Mouse (Mus musculus) midbrain, embryonic 12.5 days (tissue): ENCODE measurements around the gene Plxnb2. TPM values are rescaled to one million over a fixed set of nuclear protein-coding genes. Genes with fewer than 3 reads are reported as not detected.
A peak's percentile ranks its signal among the peaks of the same experiment; 100 is the strongest.

Experiments
- ATAC-seq: fragments of 200-750 bp; cut with Nextera tagmentation; 2 replicates; pipeline ENCODE4 v1.8.0; 2017; ENCODE audit warnings: low read depth, moderate TSS enrichment, moderate library complexity; ENCODE audit not compliant: low FRiP score
- H3K27ac ChIP-seq: fragments of 300-500 bp; sonication (generic); replicated peaks from 2 replicates; pipeline ENCODE4 v1.5.1; 2016; ENCODE audit warnings: mild to moderate bottlenecking
- H3K27me3 ChIP-seq: fragments of 300-500 bp; sonication (generic); 2 replicates; pipeline ENCODE4 v1.6.1; 2016; ENCODE audit warnings: mild to moderate bottlenecking
- H3K36me3 ChIP-seq: fragments of 300-500 bp; sonication (generic); 2 replicates; pipeline ENCODE4 v1.6.1; 2016
- H3K4me1 ChIP-seq: fragments of 300-500 bp; sonication (generic); 2 replicates; pipeline ENCODE4 v1.6.1; 2016
- H3K4me2 ChIP-seq: fragments of 300-500 bp; sonication (generic); replicated peaks from 2 replicates; pipeline ENCODE4 v1.6.1; 2016; ENCODE audit warnings: mild to moderate bottlenecking, moderate library complexity
- H3K4me3 ChIP-seq: fragments of 300-500 bp; sonication (generic); 2 replicates; pipeline ENCODE4 v1.5.1; 2016; ENCODE audit warnings: mild to moderate bottlenecking
- H3K9ac ChIP-seq: fragments of 300-500 bp; sonication (generic); replicated peaks from 2 replicates; pipeline ENCODE4 v1.6.1; 2016; ENCODE audit warnings: mild to moderate bottlenecking, moderate library complexity
- H3K9me3 ChIP-seq: fragments of 300-500 bp; sonication (generic); 2 replicates; pipeline ENCODE4 v1.6.1; 2016; ENCODE audit warnings: mild to moderate bottlenecking
- WGBS: fragments of 180-500 bp; shearing (Covaris S2); methylation state at CpG from one replicate; pipeline ENCODE4 v1.1.7; 2016; 5-methylcytosine and 5-hydroxymethylcytosine counted together
- polyA plus RNA-seq: library from polyadenylated mRNA; unstranded; fragments of >200 nt; fragmentation: Nextera tagmentation; extraction: Ambion mirVana; gene quantifications from 2 replicates; pipeline ENCODE4 v1.2.1, GENCODE M21; 2016

Gene Plxnb2
- polyA plus RNA-seq, 1 experiment from 2014 or later: 164 TPM

DNA sequence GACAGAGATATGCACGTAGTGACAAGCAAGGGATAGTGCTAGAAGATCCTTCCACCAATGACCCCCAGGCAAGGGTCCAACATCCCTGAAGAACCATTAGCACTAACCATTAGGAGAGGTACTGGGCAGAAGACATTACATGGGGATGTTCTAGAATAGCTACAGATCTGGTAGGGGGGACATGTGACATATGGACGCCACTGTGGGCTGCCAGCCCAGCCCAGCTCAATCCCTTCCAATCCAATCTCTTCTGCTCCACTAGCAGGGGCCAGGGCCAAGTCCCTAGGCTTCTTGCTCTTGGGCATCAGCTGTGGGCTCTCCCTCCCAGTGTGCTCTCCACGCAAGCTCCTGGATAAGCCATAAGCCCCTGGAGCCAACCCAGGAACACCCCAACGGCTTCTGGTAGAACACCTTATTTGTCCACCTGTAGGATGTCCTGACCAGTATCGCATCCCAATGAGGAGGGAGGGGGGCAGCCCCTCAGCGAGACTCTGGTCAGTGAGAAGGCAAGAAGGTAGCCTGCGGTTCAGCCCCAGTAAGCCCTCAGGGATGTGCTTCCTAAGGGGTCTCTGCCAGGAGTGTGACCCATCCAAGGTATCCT is 2.2 kb downstream of the Plxnb2 start:
- ATAC-seq: no peak
- Histone ChIP-seq H3K27ac (peak overlapping the region; percentile 95), H3K9me3 (no peaks in the 10 kb centered on the region), H3K4me2 (peak overlapping the region; percentile 96), H3K4me3 (peak overlapping the region; percentile 83), H3K4me1 (peaks cover 87% of the 10 kb centered on the region), H3K9ac (peak overlapping the region; percentile 93; the same call in 1 of the 2 replicates), H3K27me3 (0 out of 2 replicates have a peak, but pooled peaks cover 8% of the 10 kb centered on the region), H3K36me3 (no peaks in the 10 kb centered on the region)
- 64% methylated on average over 7 of the region's 7 CpGs for WGBS

DNA sequence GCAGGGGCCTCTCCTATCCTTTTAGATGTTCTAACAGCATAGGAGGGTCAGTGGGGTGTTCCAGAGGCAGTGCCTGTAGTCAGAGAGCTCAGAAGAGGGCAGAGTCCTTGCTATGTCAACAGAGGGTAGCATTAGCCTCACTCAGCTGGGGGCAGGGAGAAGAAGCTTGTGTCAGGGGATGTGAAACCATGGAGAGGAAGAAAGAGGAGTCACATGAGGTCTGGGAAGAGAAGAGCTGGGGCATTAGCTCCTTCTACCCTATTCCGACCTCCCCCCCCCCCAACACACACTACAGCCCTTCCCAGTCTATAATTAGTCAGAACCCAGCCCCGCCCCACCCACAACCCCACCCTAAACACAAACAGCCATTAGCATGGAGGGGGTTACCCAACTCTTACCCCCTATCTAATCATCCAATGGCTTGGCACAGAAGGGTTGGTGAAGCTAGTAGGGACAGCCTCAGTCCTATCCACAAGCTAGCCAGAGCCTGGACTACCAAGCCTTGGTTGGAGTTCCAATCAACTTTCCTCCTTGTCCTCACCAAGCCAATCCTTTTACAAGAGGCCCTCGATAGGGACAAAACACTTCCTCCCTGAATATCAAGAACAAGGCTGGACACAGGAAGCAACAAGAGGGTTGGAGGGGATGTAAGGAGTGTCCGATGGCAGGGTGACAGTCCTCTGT is 2.9 kb downstream of the Plxnb2 start:
- H3K4me1 ChIP-seq: peaks cover 90% of the 10 kb centered on the region
- 0 out of 2 replicates have a peak, but pooled peaks cover 8% of the 10 kb centered on the region for H3K27me3 ChIP-seq
- ATAC-seq: no peak
- H3K9ac ChIP-seq: 0 out of 2 replicates have a peak overlapping the region, but pooled peaks have one; percentile 15
- H3K36me3 ChIP-seq: no peaks in the 10 kb centered on the region
- peak overlapping the region; percentile 35 for H3K27ac ChIP-seq
- H3K4me3 ChIP-seq: 0 out of 2 replicates have a peak overlapping the region, but pooled peaks have one; percentile 83
- peak overlapping the region; percentile 96 for H3K4me2 ChIP-seq
- no peaks in the 10 kb centered on the region for H3K9me3 ChIP-seq
- WGBS: 84% methylated on average over 4 of the region's 4 CpGs

- WGBS: 18% methylated on average over 5 of the region's 5 CpGs
- Histone ChIP-seq H3K4me3 (no peak overlapping the region), H3K27ac (peak overlapping the region; percentile 35), H3K9ac (0 out of 2 replicates have a peak overlapping the region, but pooled peaks have one; percentile 15), H3K36me3 (no peaks in the 10 kb centered on the region), H3K27me3 (0 out of 2 replicates have a peak, but pooled peaks cover 8% of the 10 kb centered on the region), H3K9me3 (no peaks in the 10 kb centered on the region), H3K4me2 (peak overlapping the region; percentile 96), H3K4me1 (peaks cover 90% of the 10 kb centered on the region)
- ATAC-seq: no peak
These were observed 3.5 kb downstream of the Plxnb2 start for GRCm38 (mm10) chr15:89177121-89177520.

DNA sequence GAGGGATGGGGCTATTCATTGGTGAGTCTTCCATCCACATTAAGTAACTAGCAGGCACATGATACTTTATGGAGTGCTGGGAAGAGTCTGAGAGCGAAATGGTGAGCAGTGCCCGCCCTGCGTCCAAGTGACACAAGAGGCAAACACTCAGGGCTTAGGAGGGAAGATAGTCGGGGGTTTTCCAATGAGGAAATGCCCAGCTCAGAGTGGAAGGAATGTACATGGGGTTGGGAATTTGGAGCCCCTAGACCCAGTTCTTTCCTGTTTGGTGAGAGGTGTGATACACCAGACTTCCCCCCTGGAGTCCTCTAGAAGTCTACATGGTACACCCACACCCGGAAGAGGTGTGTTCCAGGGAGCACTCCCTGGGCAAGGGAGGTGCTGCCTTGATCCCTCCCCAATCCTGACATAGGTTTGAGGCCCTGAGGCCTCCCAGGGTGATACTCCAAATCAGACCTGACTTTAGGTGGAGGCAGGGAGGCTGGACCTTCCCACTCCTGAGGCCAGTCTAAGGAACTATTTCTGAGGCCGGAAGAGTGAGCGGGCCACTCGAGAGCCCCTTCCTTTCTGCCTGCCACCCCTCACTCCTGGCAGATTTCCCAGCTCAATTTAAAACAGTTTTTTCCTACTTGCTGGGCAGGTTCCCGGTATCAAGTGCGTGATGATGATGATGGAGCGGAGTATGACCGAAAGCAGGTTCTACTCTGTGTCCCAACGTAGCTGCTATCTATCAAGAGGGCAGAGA is 5.0 kb downstream of the Plxnb2 start:
- Histone ChIP-seq H3K4me3 (no peak overlapping the region), H3K27ac (no peak overlapping the region), H3K4me1 (peaks cover 87% of the 10 kb centered on the region), H3K36me3 (no peaks in the 10 kb centered on the region), H3K4me2 (no peak overlapping the region), H3K27me3 (0 out of 2 replicates have a peak, but pooled peaks cover 8% of the 10 kb centered on the region), H3K9ac (no peak overlapping the region), H3K9me3 (no peaks in the 10 kb centered on the region)
- no peak for ATAC-seq
- WGBS: 84% methylated on average over 13 of the region's 13 CpGs

DNA sequence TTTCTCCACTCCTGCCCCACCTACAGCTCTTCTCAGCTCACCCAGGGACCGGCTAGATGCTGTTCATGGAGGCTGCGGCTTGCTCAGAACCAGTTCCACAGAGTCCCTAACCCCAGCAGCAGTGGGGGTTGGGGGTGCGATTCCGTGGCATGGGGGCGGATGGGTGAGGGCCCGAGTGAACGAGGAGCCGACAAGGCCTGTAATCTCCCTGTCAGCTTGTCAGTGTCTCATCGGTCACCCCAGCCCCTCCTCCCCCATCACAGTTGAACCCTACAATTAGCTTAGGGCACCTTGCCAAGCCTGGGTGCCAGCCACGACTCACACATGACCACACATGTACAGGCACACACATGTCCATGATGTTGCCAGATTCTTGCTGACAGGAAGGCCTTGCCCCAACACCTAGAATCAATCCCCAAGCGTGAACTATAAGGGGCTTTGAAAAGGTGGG is 5.7 kb downstream of the Plxnb2 start:
- Histone ChIP-seq H3K4me3 (no peak overlapping the region), H3K4me2 (peak overlapping the region; percentile 99; the same call in 1 of the 2 replicates), H3K36me3 (peaks cover 5% of the 10 kb centered on the region; the same call in 1 of the 2 replicates), H3K27ac (no peak overlapping the region), H3K27me3 (0 out of 2 replicates have a peak, but pooled peaks cover 8% of the 10 kb centered on the region), H3K4me1 (peaks cover 92% of the 10 kb centered on the region), H3K9ac (no peak overlapping the region), H3K9me3 (no peaks in the 10 kb centered on the region)
- 64% methylated on average over 11 of the region's 11 CpGs for WGBS
- no peak for ATAC-seq

- H3K9ac ChIP-seq: peak overlapping the region; percentile 70; the same call in 1 of the 2 replicates
- H3K4me2 ChIP-seq: peak overlapping the region; percentile 99
- peaks cover 93% of the 10 kb centered on the region for H3K4me1 ChIP-seq
- H3K27ac ChIP-seq: no peak overlapping the region
- peak overlapping the region; percentile 56 for H3K4me3 ChIP-seq
- 0 out of 2 replicates have a peak, but pooled peaks cover 8% of the 10 kb centered on the region for H3K27me3 ChIP-seq
- ATAC-seq: peak; percentile 38
- peaks cover 15% of the 10 kb centered on the region; the same call in 1 of the 2 replicates for H3K36me3 ChIP-seq
- 1% methylated on average over 15 of the region's 15 CpGs for WGBS
- no peaks in the 10 kb centered on the region for H3K9me3 ChIP-seq
These were observed 6.7 kb downstream of the Plxnb2 start for GRCm38 (mm10) chr15:89173906-89174214.

DNA sequence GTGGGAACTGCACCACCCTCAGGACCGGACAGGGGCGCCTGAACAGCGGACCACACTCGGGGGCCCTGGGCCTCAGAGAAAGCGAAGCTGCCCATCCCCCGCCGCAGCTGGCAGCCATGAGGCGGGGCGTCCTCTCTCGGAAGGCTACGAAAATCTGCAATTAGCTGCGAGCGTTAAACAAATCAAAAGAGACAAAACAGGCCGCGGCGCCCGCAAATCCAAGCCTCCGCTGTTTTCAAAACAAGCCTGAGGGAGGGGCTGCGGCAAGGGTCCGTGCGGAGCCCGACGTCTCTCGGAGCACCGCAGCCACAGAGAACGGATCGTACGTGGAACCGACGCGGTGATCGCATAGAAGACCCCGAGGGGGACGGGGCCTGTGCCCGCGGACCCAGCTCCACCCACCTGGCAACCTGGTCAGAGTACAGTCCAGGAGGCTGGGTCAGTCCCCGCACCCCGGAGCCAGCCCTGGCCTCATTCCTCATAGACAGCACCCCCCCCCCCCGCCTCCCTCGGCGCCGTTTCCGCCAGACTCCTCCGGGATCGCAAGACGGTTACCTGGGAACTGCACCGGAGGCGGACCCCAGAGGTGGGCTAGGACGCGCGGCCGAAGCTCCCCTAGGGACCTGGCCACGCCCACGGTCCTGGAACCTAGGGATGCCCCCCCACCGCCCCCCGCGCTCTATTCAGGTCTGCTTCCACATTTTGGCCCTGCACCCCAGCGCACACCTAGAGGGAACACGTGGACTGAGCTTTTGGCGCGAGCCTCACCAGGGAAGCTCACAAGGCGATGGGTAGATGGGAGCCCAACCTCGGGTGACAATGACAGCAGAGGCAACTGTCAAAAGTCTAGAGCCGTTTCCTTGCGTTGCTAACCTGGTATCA is 7.3 kb downstream of the Plxnb2 start:
- Histone ChIP-seq H3K36me3 (peaks cover 20% of the 10 kb centered on the region), H3K4me2 (peak overlapping the region; percentile 99), H3K9me3 (no peaks in the 10 kb centered on the region), H3K27me3 (0 out of 2 replicates have a peak, but pooled peaks cover 8% of the 10 kb centered on the region), H3K4me3 (peak overlapping the region; percentile 56), H3K27ac (peak overlapping the region; percentile 80), H3K4me1 (peaks cover 88% of the 10 kb centered on the region), H3K9ac (peak overlapping the region; percentile 70)
- peak; percentile 63 for ATAC-seq
- WGBS: under 1% methylated on average over 65 of the region's 65 CpGs

GRCm38 (mm10) chr15:89172276-89172935 is 8.2 kb downstream of the Plxnb2 start:
- 33% methylated on average over 17 of the region's 17 CpGs for WGBS
- Histone ChIP-seq H3K4me2 (peak overlapping the region; percentile 99), H3K9ac (peak overlapping the region; percentile 70), H3K36me3 (peaks cover 29% of the 10 kb centered on the region), H3K4me3 (peak overlapping the region; percentile 56), H3K27ac (peak overlapping the region; percentile 80), H3K9me3 (no peaks in the 10 kb centered on the region), H3K4me1 (peaks cover 79% of the 10 kb centered on the region), H3K27me3 (0 out of 2 replicates have a peak, but pooled peaks cover 8% of the 10 kb centered on the region)
- ATAC-seq: no peak

DNA sequence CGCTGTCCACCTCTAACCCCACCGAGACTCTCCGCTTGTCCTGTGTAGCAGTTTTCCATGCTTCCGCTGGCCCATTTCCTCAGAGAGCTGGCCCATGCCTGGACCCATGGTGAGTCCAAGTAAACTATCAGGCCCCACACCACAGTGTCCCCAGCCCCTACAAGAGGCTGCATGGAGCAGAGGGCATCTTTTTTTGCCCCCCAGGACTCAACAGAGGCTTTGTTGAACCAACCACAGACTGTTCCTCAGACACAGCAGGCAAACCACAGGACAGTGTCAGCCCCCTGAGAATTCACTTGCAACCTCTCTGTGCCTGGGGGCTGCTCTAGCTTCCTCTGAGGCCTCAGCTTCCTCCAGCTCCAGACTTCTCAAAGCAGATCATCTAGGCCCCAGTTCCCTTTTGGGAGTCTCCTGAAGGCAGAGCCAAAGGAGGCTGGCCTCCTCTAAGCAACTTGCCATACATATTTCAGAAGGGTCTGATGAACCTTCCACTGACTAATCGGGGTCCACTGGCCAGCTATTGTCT is 9.0 kb downstream of the Plxnb2 start:
- Histone ChIP-seq H3K27me3 (0 out of 2 replicates have a peak, but pooled peaks cover 8% of the 10 kb centered on the region), H3K27ac (no peak overlapping the region), H3K4me1 (peaks cover 71% of the 10 kb centered on the region), H3K9ac (no peak overlapping the region), H3K9me3 (no peaks in the 10 kb centered on the region), H3K36me3 (peaks cover 37% of the 10 kb centered on the region), H3K4me3 (no peak overlapping the region), H3K4me2 (no peak overlapping the region)
- 89% methylated on average over 5 of the region's 5 CpGs for WGBS
- ATAC-seq: no peak

DNA sequence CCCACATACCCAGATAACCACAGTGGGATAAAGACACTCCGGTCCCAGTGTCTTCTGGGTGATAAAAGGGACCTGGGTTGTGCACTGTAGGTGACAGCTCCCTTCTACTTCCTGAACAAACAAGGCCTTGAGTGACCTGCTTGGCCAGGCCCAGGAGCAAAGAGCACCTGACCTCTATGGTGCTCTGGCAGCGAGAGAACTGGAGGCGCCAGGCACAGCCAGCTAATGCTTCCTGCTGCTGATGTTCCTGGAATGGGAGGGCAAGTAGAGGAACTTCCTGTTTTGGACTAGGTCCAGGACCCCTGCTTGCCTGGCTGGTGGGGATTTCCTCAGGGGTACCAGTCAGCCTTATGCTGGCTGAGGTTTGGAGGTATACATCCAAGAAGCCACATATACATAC is 10.5 kb downstream of the Plxnb2 start:
- no peak for ATAC-seq
- no peaks in the 10 kb centered on the region for H3K9me3 ChIP-seq
- H3K9ac ChIP-seq: no peak overlapping the region
- no peak overlapping the region for H3K4me3 ChIP-seq
- 77% methylated on average over 3 of the region's 3 CpGs for WGBS
- peaks cover 56% of the 10 kb centered on the region for H3K4me1 ChIP-seq
- no peak overlapping the region for H3K4me2 ChIP-seq
- H3K27ac ChIP-seq: no peak overlapping the region
- 0 out of 2 replicates have a peak, but pooled peaks cover 8% of the 10 kb centered on the region for H3K27me3 ChIP-seq
- H3K36me3 ChIP-seq: peaks cover 52% of the 10 kb centered on the region
